Mouse (Mus musculus) skeletal muscle tissue, postnatal 0 days (tissue): ENCODE measurements around the gene Ndel1. TPM values are rescaled to one million over a fixed set of nuclear protein-coding genes. Genes with fewer than 3 reads are reported as not detected.

Source experiments
- polyA plus RNA-seq: library from polyadenylated mRNA; unstranded; fragments of >200 nt; fragmentation: Nextera tagmentation; extraction: Ambion mirVana; gene quantifications from 2 replicates; pipeline ENCODE4 v1.2.1, GENCODE M21; 2015

Gene Ndel1
- 87.5 and 89.5 TPM in 2 replicates for polyA plus RNA-seq

GRCm38 (mm10) chr11:68871748-68872147, at the start of gene Ndel1:
Ndel1 (minus strand) TSS chr11:68871858.

GRCm38 (mm10) chr11:68901351-68902046, 29.8 kb upstream of the Ndel1 start, which contains the start of gene Rpl26:
Rpl26 (plus strand) TSS chr11:68901583.

GRCm38 (mm10) chr11:68888253-68888652, 16.6 kb upstream of the Ndel1 start, which contains the start of gene Rnf222:
Rnf222 (plus strand) TSS chr11:68888553.

Other genes with a start within 250 kb of the Ndel1 start
- gene Myh10, start 180.3 kb downstream of the Ndel1 start, polyA plus RNA-seq, result 20.5 and 21.7 TPM in 2 replicates
- 0.13 TPM in 1 of 2 replicates, not detected in the other for gene Rnf222, start 16.7 kb upstream of the Ndel1 start, polyA plus RNA-seq
- gene Rpl26, start 29.7 kb upstream of the Ndel1 start, polyA plus RNA-seq, result 636 and 672 TPM in 2 replicates
- gene Odf4, start 55.2 kb upstream of the Ndel1 start, polyA plus RNA-seq, result not detected in 2 replicates
- gene Arhgef15, start 85.6 kb upstream of the Ndel1 start, polyA plus RNA-seq, result 5.7 and 6.1 TPM in 2 replicates
- 1.3 and 1.5 TPM in 2 replicates for gene Slc25a35, start 96.3 kb upstream of the Ndel1 start, polyA plus RNA-seq
- gene Rangrf, start 103.3 kb upstream of the Ndel1 start, polyA plus RNA-seq, result 49.2 and 55.8 TPM in 2 replicates
- 7.5 and 7.9 TPM in 2 replicates for gene Pfas, start 136.6 kb upstream of the Ndel1 start, polyA plus RNA-seq
- 12.5 and 13.5 TPM in 2 replicates for gene Ctc1, start 144.1 kb upstream of the Ndel1 start, polyA plus RNA-seq
- 23.1 and 28.8 TPM in 2 replicates for gene Aurkb, start 173.8 kb upstream of the Ndel1 start, polyA plus RNA-seq
- 10.3 and 13.3 TPM in 2 replicates for gene Borcs6, start 187.9 kb upstream of the Ndel1 start, polyA plus RNA-seq
- 31.1 and 34.1 TPM in 2 replicates for gene Tmem107, start 198.9 kb upstream of the Ndel1 start, polyA plus RNA-seq
- 67.9 and 70.2 TPM in 2 replicates for gene Vamp2, start 216.6 kb upstream of the Ndel1 start, polyA plus RNA-seq
- 11.1 and 16.8 TPM in 2 replicates for gene Per1, start 223.4 kb upstream of the Ndel1 start, polyA plus RNA-seq
- 0.26 TPM in 1 of 2 replicates, not detected in the other for gene Hes7, start 248.5 kb upstream of the Ndel1 start, polyA plus RNA-seq